Mouse (Mus musculus) limb, embryonic 14.5 days (tissue): ENCODE measurements around the gene Klhl28. TPM values are rescaled to one million over a fixed set of nuclear protein-coding genes. Genes with fewer than 3 reads are reported as not detected.

Experiments
- ATAC-seq: fragments of 200-750 bp; cut with Nextera tagmentation; 2 replicates; pipeline ENCODE4 v1.8.0; 2017; ENCODE audit warnings: low read depth, moderate number of reproducible peaks, moderate TSS enrichment; ENCODE audit not compliant: low FRiP score
- DNase-seq: peaks from one replicate; pipeline ENCODE4 v3.0.0-alpha.2; 2015; ENCODE audit warnings: low spot score
- H3K27ac ChIP-seq: fragments of 300-500 bp; sonication (generic); replicated peaks from 2 replicates; pipeline ENCODE4 v1.5.1; 2014; ENCODE audit warnings: low read depth, mild to moderate bottlenecking, low read length, moderate library complexity, mixed read lengths
- H3K27me3 ChIP-seq: fragments of 300-500 bp; sonication (generic); 2 replicates; pipeline ENCODE4 v1.6.1; 2014; ENCODE audit warnings: low read length, mixed read lengths; ENCODE audit not compliant: control insufficient read depth, insufficient read depth
- H3K36me3 ChIP-seq: fragments of 300-500 bp; sonication (generic); 2 replicates; pipeline ENCODE4 v1.6.1; 2014; ENCODE audit warnings: mild to moderate bottlenecking, low read length, moderate library complexity, mixed read lengths; ENCODE audit not compliant: control insufficient read depth, insufficient read depth
- H3K4me1 ChIP-seq: fragments of 300-500 bp; sonication (generic); 2 replicates; pipeline ENCODE4 v1.6.1; 2014; ENCODE audit warnings: antibody characterized with exemption, low read length, mixed read lengths; ENCODE audit not compliant: control insufficient read depth, insufficient read depth
- H3K4me2 ChIP-seq: fragments of 300-500 bp; sonication (generic); replicated peaks from 2 replicates; pipeline ENCODE4 v1.6.1; 2014; ENCODE audit warnings: low read depth, mild to moderate bottlenecking, low read length, moderate library complexity; ENCODE audit not compliant: severe bottlenecking
- H3K4me3 ChIP-seq: fragments of 300-500 bp; sonication (generic); replicated peaks from 2 replicates; pipeline ENCODE4 v1.5.1; 2014; ENCODE audit warnings: low read length
- H3K9ac ChIP-seq: fragments of 300-500 bp; sonication (generic); 2 replicates; pipeline ENCODE4 v1.6.1; 2014; ENCODE audit warnings: mild to moderate bottlenecking, low read depth, low read length, moderate library complexity; ENCODE audit not compliant: severe bottlenecking
- H3K9me3 ChIP-seq: fragments of 300-500 bp; sonication (generic); 2 replicates; pipeline ENCODE4 v1.6.1; 2016; ENCODE audit warnings: low read length; ENCODE audit not compliant: control insufficient read depth
- POLR2A ChIP-seq: fragments of 200-500 bp; IDR thresholded peaks from 2 replicates; pipeline ENCODE4 v1.8.0; 2012; ENCODE audit warnings: inconsistent platforms, mild to moderate bottlenecking, moderate library complexity, borderline replicate concordance; ENCODE audit not compliant: insufficient read depth, insufficient read length; ENCODE audit errors: extremely low read depth
- WGBS: fragments of 180-500 bp; shearing (Covaris S2); extraction: QIAGEN DNeasy Blood & Tissue Kit; methylation state at CpG from one replicate; pipeline ENCODE4 v1.1.7; 2014; 5-methylcytosine and 5-hydroxymethylcytosine counted together
- polyA plus RNA-seq, 2 experiments: library from polyadenylated mRNA; depleted of rRNA in 1 of 2; stranded (reverse) in 1 of 2; unstranded in 1 of 2; fragments of >200 nt; fragmentation: Nextera tagmentation in 1 of 2; extraction: Ambion mirVana in 1 of 2; gene quantifications; 2 replicates each; pipeline versions ENCODE4 v1.2.1 to v1.2.3; 2012 to 2014

Gene Klhl28
- polyA plus RNA-seq, 2 experiments = 7.5 to 16.6 TPM

DNA sequence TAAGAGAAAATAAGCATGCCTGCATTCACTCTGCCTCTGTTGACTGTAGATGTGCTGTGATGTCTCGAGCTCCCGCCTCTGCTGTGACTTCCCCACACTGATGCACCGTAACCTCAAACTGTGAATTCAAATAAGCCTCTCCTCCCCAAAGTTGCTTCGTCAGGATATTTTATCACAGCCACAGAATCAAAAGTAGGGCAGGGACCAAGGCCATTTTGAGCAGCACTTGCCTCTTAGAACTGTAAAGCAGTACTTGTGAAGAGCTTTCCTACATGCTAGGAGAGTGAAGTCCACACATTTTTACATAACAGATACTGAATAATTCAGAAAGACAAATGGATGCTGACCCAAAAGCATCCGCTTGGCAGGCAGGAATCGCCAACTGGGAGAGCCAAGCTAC is 52.3 kb downstream of the Klhl28 start:
- no peak for DNase-seq
- no peaks in the 10 kb centered on the region for H3K4me1 ChIP-seq
- H3K27me3 ChIP-seq = no peaks in the 10 kb centered on the region
- 76% methylated on average over 6 of the region's 6 CpGs for WGBS
- no peak overlapping the region for H3K9ac ChIP-seq
- H3K27ac ChIP-seq = no peak overlapping the region
- H3K9me3 ChIP-seq = no peaks in the 10 kb centered on the region
- no peaks in the 10 kb centered on the region for H3K36me3 ChIP-seq
- no peak for TF ChIP-seq POLR2A
- H3K4me3 ChIP-seq = no peak overlapping the region
- H3K4me2 ChIP-seq = no peak overlapping the region
- ATAC-seq = no peak

DNA sequence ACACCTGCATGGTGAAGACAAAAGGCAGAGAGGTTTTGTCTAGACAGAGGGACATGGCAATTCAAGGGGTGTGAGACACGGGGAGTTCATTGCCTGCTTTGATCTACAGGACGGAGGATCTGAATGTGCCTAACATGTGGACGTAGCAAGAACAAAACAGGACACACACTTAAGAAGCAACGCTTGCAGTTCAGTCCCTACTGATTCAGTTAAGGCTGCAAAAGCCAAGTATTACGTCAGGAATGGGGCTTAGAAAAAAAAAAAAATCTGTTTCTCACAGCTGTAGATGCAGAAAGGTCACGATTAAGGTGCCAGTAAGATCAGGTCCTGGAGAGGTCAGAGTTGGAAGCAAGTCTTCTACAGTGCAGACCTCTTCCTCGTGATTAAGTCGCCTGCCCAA is 62.1 kb downstream of the Klhl28 start:
- WGBS = 38% methylated on average over 8 of the region's 8 CpGs
- no peaks in the 10 kb centered on the region for H3K36me3 ChIP-seq
- H3K4me2 ChIP-seq = no peak overlapping the region
- no peaks in the 10 kb centered on the region for H3K9me3 ChIP-seq
- H3K27me3 ChIP-seq = no peaks in the 10 kb centered on the region
- H3K4me1 ChIP-seq = peaks cover 11% of the 10 kb centered on the region; the same call in 1 of the 2 replicates
- H3K4me3 ChIP-seq = no peak overlapping the region
- ATAC-seq (0 out of 2 replicates have a peak, but pooled peaks have one; percentile 6), DNase-seq (peak; percentile 20)
- H3K9ac ChIP-seq = no peak overlapping the region
- TF ChIP-seq POLR2A = no peak
- H3K27ac ChIP-seq = no peak overlapping the region

DNA sequence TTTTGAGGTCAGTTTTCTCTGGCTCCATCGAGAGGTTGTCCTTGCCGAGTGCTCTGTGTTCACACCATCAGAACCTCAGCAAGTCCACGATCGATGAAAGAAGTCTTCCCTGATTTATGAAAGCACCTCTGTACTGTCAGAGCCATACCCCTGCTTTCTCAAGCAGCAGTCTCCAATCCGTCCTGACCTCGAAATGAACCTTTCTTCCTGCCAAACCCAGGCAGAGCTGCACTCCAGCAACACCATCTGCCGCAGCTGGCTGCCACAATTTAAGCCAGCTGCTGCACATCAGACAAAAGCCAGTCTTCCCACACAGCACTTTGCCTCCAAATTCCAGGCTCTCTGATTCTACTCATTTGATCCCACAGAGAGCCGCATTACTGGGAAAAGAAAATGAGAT is 62.8 kb downstream of the Klhl28 start:
- peak overlapping the region; percentile 28 for H3K4me2 ChIP-seq
- no peak for TF ChIP-seq POLR2A
- H3K9ac ChIP-seq = peak overlapping the region; percentile 26; the same call in 1 of the 2 replicates

DNA sequence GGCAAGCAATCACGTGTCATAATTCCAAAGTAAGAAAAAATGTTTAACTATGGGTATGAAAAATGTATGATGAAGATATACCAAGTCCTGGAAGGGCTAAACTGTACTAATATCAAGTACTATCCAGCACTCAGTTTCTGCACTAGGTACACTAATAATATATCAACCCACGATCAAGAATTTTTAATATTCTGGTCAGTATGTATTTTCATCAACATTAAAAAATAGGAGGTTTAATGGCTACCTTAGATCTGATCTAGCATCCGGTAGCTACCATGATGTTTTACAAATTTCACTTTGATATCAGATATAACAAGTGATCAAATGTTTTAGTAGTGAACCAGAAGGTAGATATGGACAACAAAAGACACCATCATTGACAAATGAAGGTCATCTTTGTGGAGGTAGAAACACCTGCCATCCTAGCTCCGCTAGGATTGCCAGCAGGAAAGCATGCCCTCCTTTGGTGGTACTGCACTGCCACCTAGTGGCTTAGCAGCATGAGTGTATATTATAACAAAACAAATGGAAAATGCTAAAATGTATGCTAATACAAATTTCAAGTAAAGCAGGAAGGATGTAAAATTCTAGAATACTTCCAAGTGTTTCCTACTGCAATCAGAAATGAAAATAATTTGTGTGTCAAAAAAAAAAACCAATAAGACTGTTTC is 68.1 kb downstream of the Klhl28 start:
- no peak; the same call in 1 of the 2 replicates for ATAC-seq
- whole genome bisulfite sequencing = 41% methylated on average over 4 of the region's 4 CpGs

More for the DNA sequence above, 62.8 kb downstream of the Klhl28 start:
- peaks cover 11% of the 10 kb centered on the region; the same call in 1 of the 2 replicates for H3K4me1 ChIP-seq
- ATAC-seq = peak; percentile 85
- no peaks in the 10 kb centered on the region for H3K36me3 ChIP-seq
- H3K4me3 ChIP-seq = no peak overlapping the region
- H3K27me3 ChIP-seq = no peaks in the 10 kb centered on the region
- peak overlapping the region; percentile 28; the same call in 1 of the 2 replicates for H3K27ac ChIP-seq
- no peaks in the 10 kb centered on the region for H3K9me3 ChIP-seq
- DNase-seq = peak; percentile 88
- WGBS = 5% methylated on average over 8 of the region's 8 CpGs

More for the DNA sequence above, 68.1 kb downstream of the Klhl28 start:
- no peaks in the 10 kb centered on the region for H3K36me3 ChIP-seq
- peak; percentile 71 for DNase-seq
- H3K9me3 ChIP-seq = no peaks in the 10 kb centered on the region
- no peak overlapping the region for H3K27ac ChIP-seq
- H3K27me3 ChIP-seq = no peaks in the 10 kb centered on the region
- 0 out of 2 replicates have a peak, but pooled peaks cover 1% of the 10 kb centered on the region for H3K4me1 ChIP-seq
- H3K4me3 ChIP-seq = no peak overlapping the region
- TF ChIP-seq POLR2A = no peak
- H3K9ac ChIP-seq = no peak overlapping the region
- no peak overlapping the region for H3K4me2 ChIP-seq

Other genes with a start within 250 kb of the Klhl28 start
- 7.2 and 7.3 TPM in 2 replicates for gene Gm527, start 47.6 kb downstream of the Klhl28 start, polyA plus RNA-seq (2012; rRNA removed)
- gene Gm527, start 47.6 kb downstream of the Klhl28 start, polyA plus RNA-seq (2014; fragmentation: Nextera tagmentation; extraction: Ambion mirVana) = 5.5 and 5.9 TPM in 2 replicates
- 15.4 and 16.8 TPM in 2 replicates for gene Togaram1, start 270 bp upstream of the Klhl28 start, polyA plus RNA-seq (2012; rRNA removed)
- gene Togaram1, start 270 bp upstream of the Klhl28 start, polyA plus RNA-seq (2014; fragmentation: Nextera tagmentation; extraction: Ambion mirVana) = 31.1 and 31.9 TPM in 2 replicates
- gene Prpf39, start 70.8 kb upstream of the Klhl28 start, polyA plus RNA-seq (2012; rRNA removed) = 44.2 and 51.9 TPM in 2 replicates
- 58.2 and 63.0 TPM in 2 replicates for gene Prpf39, start 70.8 kb upstream of the Klhl28 start, polyA plus RNA-seq (2014; fragmentation: Nextera tagmentation; extraction: Ambion mirVana)
- gene Fkbp3, start 108.5 kb upstream of the Klhl28 start, polyA plus RNA-seq (2012; rRNA removed) = 187 and 335 TPM in 2 replicates
- gene Fkbp3, start 108.5 kb upstream of the Klhl28 start, polyA plus RNA-seq (2014; fragmentation: Nextera tagmentation; extraction: Ambion mirVana) = 379 and 385 TPM in 2 replicates
- 8.6 and 8.7 TPM in 2 replicates for gene Fancm, start 110.1 kb upstream of the Klhl28 start, polyA plus RNA-seq (2012; rRNA removed)
- 8.4 and 10.3 TPM in 2 replicates for gene Fancm, start 110.1 kb upstream of the Klhl28 start, polyA plus RNA-seq (2014; fragmentation: Nextera tagmentation; extraction: Ambion mirVana)
- gene Mis18bp1, start 207.1 kb upstream of the Klhl28 start, polyA plus RNA-seq (2012; rRNA removed) = 18.1 and 25.1 TPM in 2 replicates
- gene Mis18bp1, start 207.1 kb upstream of the Klhl28 start, polyA plus RNA-seq (2014; fragmentation: Nextera tagmentation; extraction: Ambion mirVana) = 45.1 and 45.9 TPM in 2 replicates